Mouse (Mus musculus): ENCODE measurements around the gene Pip4k2b. TPM values are rescaled to one million over a fixed set of nuclear protein-coding genes. Genes with fewer than 3 reads are reported as not detected.

Pip4k2b gene
- total RNA-seq, 2 experiments from 2014 or later: 38.9 to 45.0 TPM

- no peak for DNase-seq
Measured at GRCm38 (mm10) chr11:97694921-97695711, 49.4 kb downstream of the Pip4k2b start.

- DNase-seq: no peak
Measured at GRCm38 (mm10) chr11:97694435-97694834, 50.1 kb downstream of the Pip4k2b start.

GRCm38 (mm10) chr11:97689861-97690260 is 54.6 kb downstream of the Pip4k2b start:
- no peak for DNase-seq

DNA sequence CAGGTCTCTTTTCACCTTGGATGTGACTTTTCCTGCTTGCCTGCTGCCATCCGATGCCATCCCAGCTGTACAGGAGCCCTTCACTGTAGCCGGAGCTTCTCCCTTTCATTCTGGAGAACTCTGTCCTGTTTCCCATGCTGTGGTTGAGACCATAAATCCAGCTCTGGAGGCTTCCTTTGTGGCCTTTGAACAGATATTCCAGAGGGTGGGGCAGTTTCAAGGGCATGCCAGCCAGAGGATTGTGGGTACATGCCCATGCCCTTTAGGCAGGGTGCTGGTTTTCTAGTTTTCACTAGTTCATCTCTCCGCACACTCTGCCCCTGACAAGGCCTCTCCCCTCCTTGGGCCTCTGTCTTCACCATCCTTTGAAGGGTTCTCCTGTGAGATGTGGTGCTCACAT is 57.4 kb downstream of the Pip4k2b start:
- no peak for DNase-seq

DNA sequence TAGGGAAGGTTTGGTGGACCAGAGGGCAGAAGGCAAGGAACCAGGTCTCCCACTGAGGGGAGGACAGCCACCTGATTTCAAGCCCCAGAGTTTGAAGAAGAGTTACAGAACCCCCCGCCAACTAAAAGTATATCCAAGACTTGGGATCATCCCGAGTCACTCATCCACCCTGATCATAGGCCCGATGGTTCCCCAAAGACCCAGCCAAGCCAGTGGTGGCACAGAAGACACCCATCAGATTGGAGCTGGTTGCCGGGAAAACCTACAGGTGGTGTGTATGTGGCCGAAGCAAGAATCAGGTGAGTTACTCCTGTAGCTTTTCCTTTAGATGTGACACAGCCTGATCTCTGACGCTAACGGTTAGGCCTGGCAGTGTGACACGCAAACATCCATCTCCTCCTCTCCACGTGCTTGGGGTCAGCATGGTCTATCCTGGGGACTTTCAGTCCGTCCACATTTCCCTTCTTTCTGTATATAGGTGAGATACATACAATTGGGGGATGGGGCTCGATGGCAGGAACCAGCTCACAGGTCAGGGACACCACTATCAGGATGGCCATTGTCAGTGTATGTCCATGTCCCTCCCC is 58.1 kb downstream of the Pip4k2b start:
- no peak for DNase-seq

GRCm38 (mm10) chr11:97685613-97686321 is 58.7 kb downstream of the Pip4k2b start, which contains the start of gene Cisd3:
TSS of gene Cisd3 (plus strand) at chr11:97685826.
- peak; percentile 96 for DNase-seq

GRCm38 (mm10) chr11:97684766-97685165 is 59.7 kb downstream of the Pip4k2b start:
- DNase-seq: no peak

- DNase-seq: no peak
Measured at GRCm38 (mm10) chr11:97684063-97684680, 60.3 kb downstream of the Pip4k2b start.

- no peak for DNase-seq
Measured at GRCm38 (mm10) chr11:97682504-97683055, 61.9 kb downstream of the Pip4k2b start.

DNA sequence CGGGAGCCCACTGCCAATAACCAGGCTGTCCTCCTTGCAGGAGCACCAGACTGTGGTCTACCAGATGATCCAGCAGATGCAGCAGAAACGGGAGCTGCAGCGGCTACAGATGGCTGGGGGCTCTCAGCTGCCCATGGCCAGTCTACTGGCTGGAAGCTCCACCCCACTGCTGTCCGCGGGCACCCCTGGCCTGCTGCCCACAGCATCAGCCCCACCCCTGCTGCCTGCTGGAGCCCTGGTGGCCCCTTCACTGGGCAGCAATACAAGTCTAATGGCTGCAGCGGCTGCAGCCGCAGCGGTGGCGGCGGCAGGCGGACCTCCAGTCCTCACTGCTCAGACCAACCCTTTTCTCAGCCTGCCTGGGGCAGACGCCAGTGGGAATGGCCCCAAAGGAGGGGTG is 64.1 kb downstream of the Pip4k2b start:
- DNase-seq: no peak

DNA sequence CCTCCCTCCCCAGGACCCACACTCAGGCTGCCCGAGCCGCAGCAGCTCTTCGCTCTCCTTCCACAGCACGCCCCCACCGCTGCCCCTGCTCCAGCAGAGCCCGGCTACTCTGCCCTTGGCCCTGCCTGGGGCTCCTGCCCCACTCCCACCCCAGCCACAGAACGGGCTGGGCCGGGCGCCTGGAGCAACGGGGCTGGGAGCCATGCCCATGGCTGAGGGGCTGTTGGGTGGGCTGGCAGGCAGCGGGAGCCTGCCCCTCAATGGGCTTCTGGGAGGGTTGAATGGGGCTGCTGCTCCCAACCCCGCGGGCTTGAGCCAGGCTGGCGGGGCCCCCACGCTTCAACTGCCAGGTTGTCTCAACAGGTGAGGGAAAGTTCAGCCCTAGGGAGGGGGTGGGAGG is 66.2 kb downstream of the Pip4k2b start:
- no peak for DNase-seq

DNA sequence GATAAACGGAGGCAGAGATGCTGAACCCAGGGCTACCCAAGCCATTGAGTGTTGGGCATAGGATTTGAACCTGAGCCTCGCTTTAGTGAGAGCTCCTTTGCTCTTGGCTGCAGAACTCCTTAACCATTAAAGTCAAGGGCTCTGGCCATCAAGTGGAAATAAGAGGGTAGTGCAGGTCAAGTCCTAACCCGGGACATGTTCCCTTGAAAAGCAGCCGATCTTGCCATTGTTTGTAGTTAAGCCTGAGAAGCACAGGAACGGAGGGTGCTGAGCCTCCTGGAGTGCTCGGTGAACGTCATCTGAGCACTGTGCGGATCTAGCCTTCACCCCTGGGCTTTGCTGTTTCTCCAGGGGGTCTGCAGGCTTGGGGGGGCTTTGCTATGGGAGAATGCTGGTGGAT is 66.7 kb downstream of the Pip4k2b start:
- no peak for DNase-seq

- DNase-seq: no peak
Measured at GRCm38 (mm10) chr11:97677381-97677780, 67.1 kb downstream of the Pip4k2b start.

GRCm38 (mm10) chr11:97676050-97676754 is 68.3 kb downstream of the Pip4k2b start:
- no peak for DNase-seq

DNA sequence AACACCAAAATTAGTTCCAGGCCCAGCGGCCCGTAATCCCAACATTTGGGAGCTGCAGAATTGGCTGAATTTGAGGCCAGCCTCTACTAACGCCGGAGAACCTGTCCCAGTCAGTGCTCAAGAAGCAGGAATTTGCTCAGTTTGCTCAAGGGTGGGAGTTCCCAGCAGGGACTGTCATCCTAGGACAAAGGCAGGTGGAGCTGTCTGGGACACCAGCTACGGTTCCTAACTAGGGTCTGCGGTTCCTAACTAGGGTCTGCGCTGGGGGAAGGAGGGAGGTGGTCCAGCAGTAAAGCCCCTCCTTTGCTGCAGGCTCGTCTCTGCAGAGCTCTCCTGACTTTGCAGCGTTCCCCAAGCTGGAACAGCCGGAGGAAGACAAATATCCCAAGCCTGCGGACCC is 71.4 kb downstream of the Pip4k2b start:
- DNase-seq: no peak

- no peak for DNase-seq
Measured at GRCm38 (mm10) chr11:97671177-97671527, 73.4 kb downstream of the Pip4k2b start.

- no peak for DNase-seq
Measured at GRCm38 (mm10) chr11:97670234-97671176, 74.0 kb downstream of the Pip4k2b start.

DNA sequence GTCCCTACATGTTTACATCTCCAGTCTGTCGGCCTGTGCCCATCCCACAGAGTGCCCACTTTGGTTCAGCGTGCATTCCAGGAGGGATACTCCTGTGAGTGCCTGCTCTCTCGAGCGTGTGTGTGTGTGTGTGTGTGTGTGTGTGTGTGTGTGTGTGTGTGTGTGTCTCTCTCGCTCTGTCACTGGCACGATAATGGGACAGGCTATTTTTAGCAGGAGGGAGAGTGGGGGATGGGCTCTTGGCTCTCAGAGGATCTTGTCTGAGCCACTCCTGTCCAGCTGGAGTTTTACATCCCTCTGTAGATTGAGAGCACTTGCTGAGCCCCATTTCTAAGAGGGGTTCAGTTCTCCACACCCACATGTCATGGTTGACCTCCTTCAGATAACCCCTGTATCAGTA is 74.7 kb downstream of the Pip4k2b start:
- DNase-seq: peak; percentile 64

GRCm38 (mm10) chr11:97669268-97669667 is 75.2 kb downstream of the Pip4k2b start:
- DNase-seq: no peak

DNA sequence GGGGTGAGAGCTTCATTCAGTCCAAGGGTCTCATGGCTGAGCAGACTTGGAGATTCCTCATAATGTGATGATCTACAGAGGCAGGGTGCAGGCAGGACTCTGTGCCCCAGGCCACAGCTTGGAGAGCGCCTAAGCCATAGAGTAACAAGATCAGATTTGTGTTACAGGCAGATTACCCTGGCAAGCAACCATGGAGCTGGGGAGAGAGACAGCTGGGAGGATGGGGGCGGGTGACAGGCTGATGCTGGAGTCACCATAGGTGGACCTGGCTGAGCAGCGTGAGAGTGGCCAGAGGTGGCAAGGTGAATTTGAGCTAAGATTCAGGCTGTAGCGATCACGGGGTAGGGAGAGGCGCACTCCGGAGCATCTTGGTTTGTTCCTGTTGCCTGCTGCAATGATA is 76.3 kb downstream of the Pip4k2b start:
- no peak for DNase-seq

DNA sequence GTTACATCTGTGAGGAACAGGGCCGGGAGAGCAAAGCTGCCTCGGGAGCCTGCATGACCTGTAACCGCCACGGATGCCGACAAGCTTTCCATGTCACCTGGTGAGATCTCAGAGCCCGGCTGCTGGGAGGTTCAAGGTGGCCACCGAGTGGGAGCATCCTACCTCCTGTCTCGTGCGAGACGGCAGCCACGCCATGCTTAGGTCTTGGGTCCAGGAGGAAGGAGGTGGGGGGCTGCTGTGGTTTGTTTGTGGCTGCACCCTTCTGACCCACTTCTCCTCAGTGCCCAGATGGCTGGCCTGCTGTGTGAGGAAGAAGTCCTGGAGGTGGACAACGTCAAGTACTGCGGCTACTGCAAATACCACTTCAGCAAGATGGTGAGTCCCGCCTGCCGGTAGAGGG is 77.7 kb downstream of the Pip4k2b start:
- no peak for DNase-seq
